Mouse (Mus musculus) gastrocnemius, adult 2 months (tissue): Measurements from ENCODE around the gene Slc16a13. TPM values are rescaled to one million over a fixed set of nuclear protein-coding genes. Genes with fewer than 3 reads are reported as not detected.

Experiments
- DNase-seq: peaks from one replicate; pipeline ENCODE4 v3.0.0; 2022
- H3K27ac ChIP-seq: fragments of 200-600 bp; 2 replicates; pipeline ENCODE4 v1.8.1; 2022; ENCODE audit warnings: mild to moderate bottlenecking
- H3K4me3 ChIP-seq: fragments of 200-600 bp; 2 replicates; pipeline ENCODE4 v1.8.1; 2022; ENCODE audit warnings: mild to moderate bottlenecking, moderate library complexity
- CTCF ChIP-seq: fragments of 200-600 bp; IDR thresholded peaks from 2 replicates; pipeline ENCODE4 v1.8.1; 2022; ENCODE audit warnings: antibody characterized with exemption, mild to moderate bottlenecking, moderate library complexity
- intact Hi-C: fragments of 180-260 bp; cut with DNase I; formaldehyde crosslinking; loops from one replicate; pipeline ENCODE4 v1.15.1; 2025
- total RNA-seq, 2 experiments: library from RNA; stranded (reverse); gene quantifications; 2 replicates each; pipeline ENCODE4 v1.2.3; 2021

Gene Slc16a13
- total RNA-seq, 2 experiments from 2014 or later, result 0.28 to 0.67 TPM

DNA sequence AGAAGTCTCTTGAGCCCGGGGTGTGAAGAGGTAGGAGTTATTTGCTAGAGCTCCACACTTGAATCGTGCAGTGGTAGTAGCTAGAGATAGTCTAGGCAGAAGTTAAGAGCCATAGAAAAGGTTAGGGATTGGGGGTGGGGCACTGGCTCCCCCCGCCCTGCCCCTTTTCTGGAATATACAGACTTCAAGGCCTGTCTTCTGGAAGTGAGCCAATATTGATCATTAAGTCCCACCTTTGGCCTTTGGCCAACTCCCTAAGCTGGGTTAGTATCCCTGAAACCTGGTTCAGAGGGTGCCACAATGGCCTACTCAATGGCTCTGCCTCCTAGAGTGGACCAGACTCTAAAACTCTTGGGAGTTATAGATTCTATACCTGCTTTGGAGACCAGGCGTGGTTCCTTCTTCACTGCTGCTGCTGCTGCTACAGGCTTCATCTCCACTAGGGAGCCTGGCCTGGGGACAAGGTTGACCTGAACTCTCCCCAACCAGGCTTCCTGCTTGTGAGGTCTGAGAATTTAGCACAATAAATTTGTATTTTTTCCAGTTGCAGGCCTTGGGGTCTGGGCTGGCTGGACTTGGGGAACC, 6.9 kb upstream of the Slc16a13 start:
- no peak for TF ChIP-seq CTCF
- Histone ChIP-seq H3K4me3 (peak overlapping the region; percentile 73), H3K27ac (peak overlapping the region; percentile 92)
- intact Hi-C loops, result no loop called here
- no peak for DNase-seq

- DNase-seq, result no peak
- Histone ChIP-seq H3K27ac (peak overlapping the region; percentile 92), H3K4me3 (peak overlapping the region; percentile 73)
- no peak for TF ChIP-seq CTCF
- intact Hi-C loops, result no loop called here
Measured at GRCm38 (mm10) chr11:70227126-70227525, 6.3 kb upstream of the Slc16a13 start.

DNA sequence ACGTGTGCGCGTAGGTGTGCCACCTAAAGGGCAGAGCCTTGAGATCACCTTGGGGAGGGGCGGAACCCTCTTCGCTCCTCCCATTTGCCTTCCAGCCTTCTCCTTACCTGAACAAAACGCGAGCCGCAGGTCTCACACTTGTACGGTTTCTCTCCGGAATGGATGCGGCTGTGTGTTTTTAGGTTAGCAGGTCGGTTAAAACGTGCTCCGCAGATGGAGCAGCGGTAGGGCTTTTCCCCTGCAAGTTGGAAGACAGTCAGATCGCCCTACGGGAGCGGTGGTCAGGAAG, 5.7 kb upstream of the Slc16a13 start:
- H3K27ac ChIP-seq, result peak overlapping the region; percentile 92
- no peak for DNase-seq
- TF ChIP-seq CTCF, result no peak
- peak overlapping the region; percentile 73 for H3K4me3 ChIP-seq
- intact Hi-C loops, result no loop called here

- intact Hi-C loops, result no loop called here
- peak; percentile 19 for DNase-seq
- no peak for TF ChIP-seq CTCF
- Histone ChIP-seq H3K27ac (peak overlapping the region; percentile 92), H3K4me3 (peak overlapping the region; percentile 73)
Measured at GRCm38 (mm10) chr11:70225798-70226601, 5.1 kb upstream of the Slc16a13 start.

DNA sequence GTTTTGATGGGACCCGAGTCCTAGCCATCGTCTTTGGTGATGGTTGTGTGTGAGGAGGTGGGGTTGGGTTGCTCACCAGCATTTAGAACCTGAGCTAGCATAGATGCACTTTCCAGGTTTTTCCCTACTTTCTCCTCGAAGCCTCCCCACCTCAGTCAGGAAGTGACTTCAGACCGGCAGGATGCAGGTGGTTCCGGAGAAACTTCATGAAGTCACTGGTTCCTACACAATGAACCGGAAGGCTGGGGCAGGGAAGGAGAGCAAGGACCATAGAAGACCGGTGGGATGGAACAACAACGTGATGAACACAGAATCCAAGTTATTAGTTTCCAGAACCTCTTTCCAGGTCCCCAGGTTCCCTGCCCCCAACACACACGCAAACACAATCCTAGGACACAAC, 2.9 kb upstream of the Slc16a13 start:
- no peak for DNase-seq
- H3K4me3 ChIP-seq, result peak overlapping the region; percentile 78
- TF ChIP-seq CTCF, result no peak

GRCm38 (mm10) chr11:70221603-70222500, 988 bp upstream of the Slc16a13 start:
- intact Hi-C loops, result no loop called here
- no peak for DNase-seq
- TF ChIP-seq CTCF, result no peak
- Histone ChIP-seq H3K27ac (peak overlapping the region; percentile 90), H3K4me3 (peak overlapping the region; percentile 78)

More for the DNA sequence above, 2.9 kb upstream of the Slc16a13 start:
- peak overlapping the region; percentile 92 for H3K27ac ChIP-seq
- intact Hi-C loops, result no loop called here

DNA sequence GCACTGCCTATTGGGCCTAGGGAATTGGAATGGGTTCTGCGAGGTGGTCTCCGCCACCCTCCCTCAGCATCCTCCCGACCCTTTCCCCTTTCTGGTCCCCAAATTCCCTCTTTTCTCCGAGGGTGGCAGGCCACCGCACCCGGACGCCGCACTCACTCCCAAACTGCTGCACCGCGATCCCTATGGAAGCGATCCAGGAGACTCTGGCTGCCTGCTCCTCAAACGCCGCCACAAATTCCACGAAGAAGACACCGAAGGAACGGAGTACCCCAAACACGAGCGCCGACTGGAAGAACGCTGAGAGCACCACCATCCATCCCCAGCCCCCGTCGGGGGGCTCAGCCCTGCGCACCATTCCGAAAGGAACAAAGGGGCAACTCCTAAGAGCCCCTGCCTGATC, 541 bp downstream of the Slc16a13 start:
- intact Hi-C loops, result no loop called here
- no peak for TF ChIP-seq CTCF
- peak; percentile 34 for DNase-seq
- peak overlapping the region; percentile 90 for H3K27ac ChIP-seq
- peak overlapping the region; percentile 78 for H3K4me3 ChIP-seq

GRCm38 (mm10) chr11:70219873-70220272, 991 bp downstream of the Slc16a13 start:
- DNase-seq, result no peak
- intact Hi-C loops, result no loop called here

DNA sequence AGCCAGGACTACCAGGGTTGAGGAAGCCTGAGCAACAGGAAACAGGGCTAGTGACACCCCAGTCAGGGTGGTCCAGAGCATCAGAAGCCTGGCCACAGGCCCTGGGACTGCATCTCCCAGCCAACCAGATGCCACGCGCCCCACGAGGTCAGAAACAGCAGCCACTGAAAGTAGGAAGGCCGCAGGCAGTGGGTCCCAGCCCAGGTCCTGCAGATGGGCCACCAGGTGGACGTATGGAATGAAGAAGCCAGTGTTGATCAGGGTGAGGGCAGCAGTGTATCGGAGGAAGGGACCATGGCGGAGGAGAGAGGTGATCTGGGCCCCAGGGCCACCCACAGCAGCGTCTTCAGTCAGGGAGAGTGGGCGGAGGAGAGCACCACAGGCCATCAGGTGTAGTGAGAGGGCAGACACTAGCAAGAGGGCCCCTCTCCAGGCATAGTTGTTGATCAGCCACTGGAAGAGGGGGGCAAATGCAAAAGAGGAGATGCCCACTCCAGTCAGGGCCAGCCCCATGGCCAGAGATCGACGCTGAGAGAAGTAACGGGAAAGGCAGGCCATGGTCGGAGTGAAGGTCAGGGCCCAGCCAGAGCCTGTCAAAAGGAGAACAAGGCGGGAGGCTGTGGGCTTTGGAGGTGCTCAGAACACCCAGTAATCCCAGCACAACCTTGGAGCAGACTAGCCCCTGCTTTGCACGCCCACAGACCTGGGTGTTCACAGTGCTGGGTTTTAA, 2.0 kb downstream of the Slc16a13 start:
- Histone ChIP-seq H3K4me3 (no peak overlapping the region), H3K27ac (no peak overlapping the region)
- intact Hi-C loops, result no loop called here
- no peak for DNase-seq
- TF ChIP-seq CTCF, result no peak

More at GRCm38 (mm10) chr11:70219873-70220272, 991 bp downstream of the Slc16a13 start:
- peak overlapping the region; percentile 90 for H3K27ac ChIP-seq
- peak overlapping the region; percentile 78 for H3K4me3 ChIP-seq
- no peak for TF ChIP-seq CTCF

DNA sequence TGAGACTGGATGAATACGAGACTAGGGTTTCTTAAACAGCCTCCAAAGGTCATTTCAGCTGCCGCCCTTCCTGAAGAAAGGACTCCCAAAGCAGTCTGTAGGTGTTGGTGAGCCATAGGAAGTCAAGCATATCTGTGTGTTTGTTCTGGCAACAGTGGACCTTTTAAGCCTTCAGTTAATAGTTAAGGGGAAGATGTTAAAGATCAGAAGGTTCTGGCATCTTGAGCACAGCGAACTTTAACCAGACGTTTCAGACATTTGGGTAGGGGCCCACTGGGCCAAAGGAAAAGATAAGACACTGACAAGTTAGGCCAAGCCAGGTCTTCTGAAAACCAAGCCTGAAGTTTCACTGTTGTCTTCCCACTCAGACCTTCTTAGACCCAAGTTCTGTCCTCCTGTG, 2.8 kb downstream of the Slc16a13 start:
- no peak for TF ChIP-seq CTCF
- DNase-seq, result no peak
- no peak overlapping the region for H3K27ac ChIP-seq
- no peak overlapping the region for H3K4me3 ChIP-seq
- intact Hi-C loops, result no loop called here

- no peak for DNase-seq
- Histone ChIP-seq H3K4me3 (no peak overlapping the region), H3K27ac (no peak overlapping the region)
- intact Hi-C loops, result no loop called here
- TF ChIP-seq CTCF, result no peak
Measured at GRCm38 (mm10) chr11:70216103-70216502, 4.8 kb downstream of the Slc16a13 start.

DNA sequence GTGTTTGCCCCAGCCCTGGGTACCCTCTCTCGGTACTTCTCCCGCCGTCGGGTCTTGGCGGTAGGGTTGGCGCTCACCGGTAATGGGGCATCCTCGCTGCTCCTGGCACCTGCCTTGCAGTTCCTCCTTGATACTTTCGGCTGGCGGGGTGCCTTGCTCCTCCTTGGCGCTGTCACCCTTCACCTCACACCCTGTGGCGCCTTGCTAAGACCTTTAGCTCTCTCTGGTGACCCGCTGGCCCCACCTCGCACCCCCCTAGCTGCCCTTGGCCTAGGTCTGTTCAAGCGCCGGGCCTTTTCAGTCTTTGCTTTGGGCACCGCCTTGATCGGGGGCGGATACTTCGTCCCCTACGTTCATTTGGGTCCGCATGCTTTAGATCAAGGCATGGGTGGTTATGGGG, 5.6 kb downstream of the Slc16a13 start:
- Histone ChIP-seq H3K4me3 (no peak overlapping the region), H3K27ac (no peak overlapping the region)
- intact Hi-C loops, result no loop called here
- no peak for TF ChIP-seq CTCF
- no peak for DNase-seq
